Mouse (Mus musculus) forebrain, embryonic 11.5 days (tissue): ENCODE measurements around the gene Rnf223. TPM values are rescaled to one million over a fixed set of nuclear protein-coding genes. Genes with fewer than 3 reads are reported as not detected.

Experiments used
- ATAC-seq: fragments of 200-750 bp; cut with Nextera tagmentation; replicated peaks from 2 replicates; pipeline ENCODE4 v1.8.0; 2017; ENCODE audit warnings: moderate TSS enrichment; ENCODE audit not compliant: low FRiP score
- DNase-seq: peaks from one replicate; pipeline ENCODE4 v3.0.0-alpha.2; 2017; ENCODE audit warnings: low spot score
- H3K27ac ChIP-seq: fragments of 300-500 bp; sonication (generic); 2 replicates; pipeline ENCODE4 v1.5.1; 2014; ENCODE audit warnings: low read depth, low read length
- H3K27me3 ChIP-seq: fragments of 300-500 bp; sonication (generic); 2 replicates; pipeline ENCODE4 v1.6.1; 2014; ENCODE audit warnings: mild to moderate bottlenecking, low read length, mixed read lengths; ENCODE audit not compliant: control insufficient read depth, insufficient read depth
- H3K36me3 ChIP-seq: fragments of 300-500 bp; sonication (generic); 2 replicates; pipeline ENCODE4 v1.6.1; 2014; ENCODE audit warnings: mild to moderate bottlenecking, low read length, moderate library complexity, mixed read lengths; ENCODE audit not compliant: control insufficient read depth, insufficient read depth
- H3K4me1 ChIP-seq: fragments of 300-500 bp; sonication (generic); replicated peaks from 2 replicates; pipeline ENCODE4 v1.6.1; 2014; ENCODE audit warnings: low read length, mixed read lengths; ENCODE audit not compliant: control insufficient read depth, insufficient read depth
- H3K4me2 ChIP-seq: fragments of 300-500 bp; sonication (generic); 2 replicates; pipeline ENCODE4 v1.6.1; 2014; ENCODE audit warnings: low read depth, mild to moderate bottlenecking, low read length, moderate library complexity, mixed read lengths; ENCODE audit not compliant: severe bottlenecking
- H3K4me3 ChIP-seq: fragments of 300-500 bp; sonication (generic); 2 replicates; pipeline ENCODE4 v1.5.1; 2014; ENCODE audit warnings: low read depth, low read length
- H3K9ac ChIP-seq: fragments of 300-500 bp; sonication (generic); 2 replicates; pipeline ENCODE4 v1.6.1; 2014; ENCODE audit warnings: low read length
- H3K9me3 ChIP-seq: fragments of 300-500 bp; sonication (generic); 2 replicates; pipeline ENCODE4 v1.6.1; 2016; ENCODE audit warnings: low read length, mixed read lengths; ENCODE audit not compliant: control insufficient read depth
- WGBS: fragments of 180-500 bp; shearing (Covaris S2); extraction: QIAGEN DNeasy Blood & Tissue Kit; methylation state at CpG from one replicate; pipeline ENCODE4 v1.1.7; 2014; 5-methylcytosine and 5-hydroxymethylcytosine counted together
- polyA plus RNA-seq: library from polyadenylated mRNA; unstranded; fragments of >200 nt; fragmentation: Nextera tagmentation; extraction: Ambion mirVana; gene quantifications from 2 replicates; pipeline ENCODE4 v1.2.1, GENCODE M21; 2014

Rnf223 gene
- 1.0 and 1.2 TPM in 2 replicates for polyA plus RNA-seq

- no peaks in the 10 kb centered on the region for H3K4me1 ChIP-seq
- ATAC-seq (no peak), DNase-seq (no peak)
- no peaks in the 10 kb centered on the region for H3K27me3 ChIP-seq
- 84% methylated on average over 15 of the region's 15 CpGs for WGBS
- H3K27ac ChIP-seq = no peak within 1 kb of the TSS
- H3K4me3 ChIP-seq = no peak within 1 kb of the TSS
- H3K9me3 ChIP-seq = no peaks in the 10 kb centered on the region
- H3K36me3 ChIP-seq = peaks cover 4% of the 10 kb centered on the region; the same call in 1 of the 2 replicates
- no peak within 1 kb of the TSS for H3K9ac ChIP-seq
- no peak within 1 kb of the TSS for H3K4me2 ChIP-seq
Observed at GRCm38 (mm10) chr4:156130436-156130835, at the start of gene Rnf223. Gene Rnf223 (plus strand): TSS chr4:156130513.

DNA sequence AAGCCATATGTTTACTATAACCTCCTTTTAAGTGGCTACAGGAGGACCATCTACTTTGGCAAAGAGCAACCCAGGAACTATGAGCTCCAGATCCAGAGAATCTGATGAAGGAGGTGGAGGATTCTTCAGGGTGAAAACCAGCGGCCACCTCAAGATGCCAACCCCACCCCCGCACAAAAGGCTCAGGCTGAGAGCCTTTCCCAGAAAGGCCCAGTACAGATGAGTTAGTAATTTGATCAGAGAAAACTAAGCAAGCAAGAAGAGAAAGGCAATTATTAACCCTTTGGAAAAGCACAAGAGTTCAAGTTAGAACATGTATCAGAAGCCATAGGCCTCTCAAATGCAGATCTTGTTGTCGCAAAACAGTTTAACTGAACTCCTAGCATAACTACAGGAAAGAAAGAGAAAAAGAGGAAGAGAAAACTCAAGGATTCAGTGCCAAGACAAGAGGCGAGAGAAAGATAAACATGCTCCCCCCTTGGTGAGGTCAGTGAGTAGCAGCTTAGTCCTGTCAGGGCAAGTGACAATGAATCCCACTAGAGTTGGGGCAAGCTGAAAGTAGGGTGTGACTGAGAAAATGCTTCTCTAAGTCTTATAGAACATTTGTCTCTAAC lies 47.6 kb upstream of the Rnf223 start:
- no peak for ATAC-seq

DNA sequence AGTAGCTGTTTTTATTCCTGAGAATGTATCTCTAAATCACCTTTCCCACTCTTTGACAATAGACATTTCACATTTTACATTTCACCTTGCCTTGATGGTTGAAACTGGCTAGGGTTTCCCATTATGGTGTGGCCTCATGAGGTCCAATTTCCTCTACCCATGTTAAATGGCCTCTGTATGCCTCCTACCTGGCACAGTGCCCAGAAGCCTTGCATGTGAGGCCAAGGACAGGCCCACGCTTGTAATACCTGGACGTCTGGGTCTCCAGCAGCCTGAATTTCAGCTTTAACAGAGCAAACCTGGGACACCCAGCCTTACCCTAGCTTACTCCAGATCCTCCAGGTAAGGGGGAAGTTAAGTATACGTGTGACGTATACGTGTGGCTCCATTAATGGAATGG lies 47.0 kb upstream of the Rnf223 start:
- no peaks in the 10 kb centered on the region for H3K36me3 ChIP-seq
- no peak for DNase-seq
- no peaks in the 10 kb centered on the region for H3K9me3 ChIP-seq
- H3K27ac ChIP-seq = no peak overlapping the region
- H3K4me3 ChIP-seq = no peak overlapping the region
- H3K4me2 ChIP-seq = no peak overlapping the region
- peaks cover 3% of the 10 kb centered on the region; the same call in 1 of the 2 replicates for H3K27me3 ChIP-seq
- 88% methylated on average over 5 of the region's 5 CpGs for WGBS
- no peak for ATAC-seq
- no peaks in the 10 kb centered on the region for H3K4me1 ChIP-seq
- H3K9ac ChIP-seq = no peak overlapping the region

More for the DNA sequence above, 47.6 kb upstream of the Rnf223 start:
- H3K4me3 ChIP-seq = no peak overlapping the region
- H3K27ac ChIP-seq = no peak overlapping the region
- no peak for DNase-seq
- no peaks in the 10 kb centered on the region for H3K4me1 ChIP-seq
- no peak overlapping the region for H3K4me2 ChIP-seq
- WGBS = 72% methylated on average over 4 of the region's 4 CpGs
- no peaks in the 10 kb centered on the region for H3K36me3 ChIP-seq
- H3K9me3 ChIP-seq = no peaks in the 10 kb centered on the region
- H3K9ac ChIP-seq = no peak overlapping the region
- peaks cover 7% of the 10 kb centered on the region for H3K27me3 ChIP-seq

DNA sequence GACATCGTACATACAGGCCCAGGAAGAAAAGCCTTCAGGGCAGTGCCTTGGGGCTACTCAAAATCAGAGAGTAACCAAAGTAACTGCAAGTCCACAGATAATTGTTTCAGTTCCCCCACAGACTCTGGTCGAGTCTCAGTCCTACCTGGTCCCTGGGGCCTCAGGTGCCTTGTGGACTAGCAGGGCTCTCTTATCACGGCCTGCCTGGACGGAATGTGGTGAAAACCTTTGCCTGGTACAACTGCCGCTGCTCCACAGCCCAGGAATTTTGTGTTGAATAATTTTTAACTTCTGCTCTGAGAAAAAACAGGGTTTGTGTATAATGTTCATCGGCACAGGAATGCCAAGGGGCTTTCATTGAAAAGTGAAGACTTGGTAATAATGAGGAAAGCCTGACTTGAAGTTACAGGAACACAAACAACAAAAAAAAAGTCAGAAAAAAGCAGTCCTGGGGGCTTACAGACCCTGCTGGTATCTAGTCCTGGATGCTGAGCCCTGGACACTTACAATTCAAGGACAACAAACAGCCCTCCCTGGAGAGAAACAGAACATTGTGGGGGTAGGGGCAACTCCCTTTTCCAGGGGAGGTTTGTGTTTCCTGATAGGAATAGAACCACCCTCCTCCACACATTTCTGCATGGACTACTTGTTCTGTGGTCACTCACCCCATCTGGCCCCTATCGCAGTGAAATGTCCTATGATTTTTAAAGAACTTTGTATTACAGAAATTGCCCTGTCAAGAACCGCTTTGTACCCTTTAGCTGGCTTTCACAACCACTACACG lies 46.0 kb upstream of the Rnf223 start:
- no peaks in the 10 kb centered on the region for H3K9me3 ChIP-seq
- H3K9ac ChIP-seq = no peak overlapping the region
- H3K4me1 ChIP-seq = no peaks in the 10 kb centered on the region
- 84% methylated on average over 9 of the region's 9 CpGs for WGBS
- ATAC-seq = no peak
- H3K4me2 ChIP-seq = no peak overlapping the region
- no peaks in the 10 kb centered on the region for H3K27me3 ChIP-seq
- no peak overlapping the region for H3K27ac ChIP-seq
- no peak overlapping the region for H3K4me3 ChIP-seq
- H3K36me3 ChIP-seq = no peaks in the 10 kb centered on the region
- DNase-seq = no peak

- Histone ChIP-seq H3K4me2 (no peak overlapping the region), H3K36me3 (no peaks in the 10 kb centered on the region), H3K27ac (no peak overlapping the region), H3K4me1 (no peaks in the 10 kb centered on the region), H3K9me3 (no peaks in the 10 kb centered on the region), H3K9ac (no peak overlapping the region), H3K27me3 (no peaks in the 10 kb centered on the region), H3K4me3 (no peak overlapping the region)
- ATAC-seq (no peak), DNase-seq (no peak)
- 81% methylated on average over 8 of the region's 8 CpGs for WGBS
Observed at GRCm38 (mm10) chr4:156085256-156085655, 45.1 kb upstream of the Rnf223 start.

DNA sequence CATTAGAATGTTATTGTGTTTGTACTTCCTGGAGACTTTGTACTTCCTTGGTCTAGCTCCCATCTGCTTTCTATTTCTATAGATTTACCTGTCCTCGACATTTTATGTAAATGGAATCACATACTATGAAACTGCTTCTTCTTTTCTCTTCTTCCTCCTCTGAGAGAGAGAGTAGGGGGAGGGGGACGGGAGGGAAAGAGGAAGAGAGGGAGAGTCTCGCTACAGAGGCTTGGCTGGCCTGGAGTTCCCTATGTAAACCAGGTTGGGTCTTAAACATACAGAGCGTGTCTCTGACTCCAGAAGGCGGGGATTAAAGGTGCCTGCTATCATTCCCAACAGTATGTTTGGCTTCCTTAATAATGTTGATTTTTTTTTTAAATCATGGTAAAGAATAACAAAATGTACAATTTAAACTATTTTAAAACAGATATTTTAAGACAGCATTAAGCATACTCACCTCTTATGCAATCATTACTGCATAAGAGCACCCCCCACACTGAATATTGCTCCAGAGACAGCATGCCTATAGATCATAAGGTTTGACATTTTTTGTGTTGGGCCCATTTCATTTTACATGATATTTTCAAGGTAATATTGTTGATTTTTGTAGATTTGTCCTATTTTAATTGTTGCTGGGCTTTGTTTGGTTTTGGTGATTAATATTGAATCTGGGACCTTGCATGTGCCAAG lies 42.8 kb upstream of the Rnf223 start:
- H3K9ac ChIP-seq = no peak overlapping the region
- H3K27ac ChIP-seq = no peak overlapping the region
- H3K4me3 ChIP-seq = no peak overlapping the region
- no peak for DNase-seq
- ATAC-seq = no peak
- no peak overlapping the region for H3K4me2 ChIP-seq
- 40% methylated on average over 5 of the region's 5 CpGs for WGBS
- H3K27me3 ChIP-seq = no peaks in the 10 kb centered on the region
- H3K36me3 ChIP-seq = no peaks in the 10 kb centered on the region
- no peaks in the 10 kb centered on the region for H3K4me1 ChIP-seq
- no peaks in the 10 kb centered on the region for H3K9me3 ChIP-seq

- H3K4me2 ChIP-seq = no peak overlapping the region
- ATAC-seq (no peak), DNase-seq (no peak)
- H3K36me3 ChIP-seq = no peaks in the 10 kb centered on the region
- H3K9me3 ChIP-seq = no peaks in the 10 kb centered on the region
- H3K27ac ChIP-seq = no peak overlapping the region
- no peaks in the 10 kb centered on the region for H3K27me3 ChIP-seq
- no peaks in the 10 kb centered on the region for H3K4me1 ChIP-seq
- 68% methylated on average over 1 of the region's 1 CpGs for WGBS
- H3K9ac ChIP-seq = no peak overlapping the region
- no peak overlapping the region for H3K4me3 ChIP-seq
Observed at GRCm38 (mm10) chr4:156091236-156091635, 39.1 kb upstream of the Rnf223 start.

DNA sequence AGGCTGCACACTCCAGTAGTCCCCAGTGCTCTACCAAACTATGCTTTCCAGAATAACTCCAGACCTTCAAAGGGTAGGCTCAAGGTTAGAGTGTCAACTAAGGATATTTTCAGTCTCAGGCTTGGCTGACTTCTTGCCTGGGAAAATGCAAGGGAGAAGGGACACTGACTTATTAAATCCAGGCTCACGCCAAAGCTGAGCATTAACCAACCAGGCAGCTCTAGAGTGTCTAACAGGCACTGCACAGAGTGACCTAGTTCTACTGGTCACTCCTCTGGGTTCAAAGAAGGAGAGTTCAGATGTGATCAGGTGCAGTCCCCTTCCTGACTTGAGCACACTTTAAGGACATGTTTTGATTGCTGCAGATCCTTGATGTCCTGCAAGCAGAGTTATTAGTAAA lies 37.5 kb upstream of the Rnf223 start:
- H3K27me3 ChIP-seq = no peaks in the 10 kb centered on the region

More for the DNA sequence above, 37.5 kb upstream of the Rnf223 start:
- H3K36me3 ChIP-seq = no peaks in the 10 kb centered on the region
- H3K4me3 ChIP-seq = no peak overlapping the region
- ATAC-seq (no peak), DNase-seq (no peak)
- H3K27ac ChIP-seq = no peak overlapping the region
- 86% methylated on average over 1 of the region's 1 CpGs for WGBS
- no peaks in the 10 kb centered on the region for H3K9me3 ChIP-seq
- H3K4me2 ChIP-seq = no peak overlapping the region
- H3K4me1 ChIP-seq = no peaks in the 10 kb centered on the region
- no peak overlapping the region for H3K9ac ChIP-seq
